Mouse (Mus musculus) limb, embryonic 12.5 days (tissue): Measurements from ENCODE around the gene Tssk4. TPM values are rescaled to one million over a fixed set of nuclear protein-coding genes. Genes with fewer than 3 reads are reported as not detected.

Experiments used
- ATAC-seq: fragments of 200-750 bp; cut with Nextera tagmentation; 2 replicates; pipeline ENCODE4 v1.8.0; 2017; ENCODE audit warnings: low read depth, moderate TSS enrichment; ENCODE audit not compliant: insufficient number of reproducible peaks, insufficient read depth, low FRiP score, low TSS enrichment
- H3K27ac ChIP-seq: fragments of 300-500 bp; sonication (generic); 2 replicates; pipeline ENCODE4 v1.5.1; 2016; ENCODE audit warnings: mild to moderate bottlenecking, moderate library complexity
- H3K27me3 ChIP-seq: fragments of 300-500 bp; sonication (generic); 2 replicates; pipeline ENCODE4 v1.6.1; 2016; ENCODE audit warnings: mild to moderate bottlenecking, moderate library complexity
- H3K36me3 ChIP-seq: fragments of 300-500 bp; sonication (generic); 2 replicates; pipeline ENCODE4 v1.6.1; 2016; ENCODE audit warnings: mild to moderate bottlenecking, moderate library complexity
- H3K4me1 ChIP-seq: fragments of 300-500 bp; sonication (generic); replicated peaks from 2 replicates; pipeline ENCODE4 v1.6.1; 2016
- H3K4me2 ChIP-seq: fragments of 300-500 bp; sonication (generic); 2 replicates; pipeline ENCODE4 v1.6.1; 2016; ENCODE audit warnings: mild to moderate bottlenecking, moderate library complexity
- H3K4me3 ChIP-seq: fragments of 300-500 bp; sonication (generic); replicated peaks from 2 replicates; pipeline ENCODE4 v1.5.1; 2016; ENCODE audit warnings: mild to moderate bottlenecking
- H3K9ac ChIP-seq: fragments of 300-500 bp; sonication (generic); replicated peaks from 2 replicates; pipeline ENCODE4 v1.6.1; 2016; ENCODE audit warnings: mild to moderate bottlenecking, moderate library complexity
- H3K9me3 ChIP-seq: fragments of 300-500 bp; sonication (generic); 2 replicates; pipeline ENCODE4 v1.6.1; 2016; ENCODE audit warnings: mild to moderate bottlenecking, moderate library complexity
- WGBS: fragments of 180-500 bp; shearing (Covaris S2); methylation state at CpG from one replicate; pipeline ENCODE4 v1.1.7; 2016; 5-methylcytosine and 5-hydroxymethylcytosine counted together
- polyA plus RNA-seq: library from polyadenylated mRNA; unstranded; fragments of >200 nt; fragmentation: Nextera tagmentation; extraction: Ambion mirVana; gene quantifications from 2 replicates; pipeline ENCODE4 v1.2.1, GENCODE M21; 2016

Tssk4 gene
- polyA plus RNA-seq, 1 experiment from 2014 or later, result 1.0 TPM

GRCm38 (mm10) chr14:55644261-55644888 lies 5.6 kb upstream of the Tssk4 start:
- Histone ChIP-seq H3K27me3 (no peaks in the 10 kb centered on the region), H3K4me2 (peak overlapping the region; percentile 88), H3K27ac (0 out of 2 replicates have a peak overlapping the region, but pooled peaks have one; percentile 23), H3K4me1 (peaks cover 27% of the 10 kb centered on the region), H3K9ac (peak overlapping the region; percentile 93), H3K9me3 (no peaks in the 10 kb centered on the region), H3K4me3 (peak overlapping the region; percentile 88), H3K36me3 (peaks cover 41% of the 10 kb centered on the region)
- WGBS, result 33% methylated on average over 17 of the region's 17 CpGs
- no peak for ATAC-seq

GRCm38 (mm10) chr14:55651528-55651927 lies 1.5 kb downstream of the Tssk4 start:
- Histone ChIP-seq H3K4me3 (no peak overlapping the region), H3K4me2 (no peak overlapping the region), H3K36me3 (peaks cover 9% of the 10 kb centered on the region), H3K9ac (no peak overlapping the region), H3K9me3 (no peaks in the 10 kb centered on the region), H3K27me3 (no peaks in the 10 kb centered on the region), H3K27ac (no peak overlapping the region), H3K4me1 (no peaks in the 10 kb centered on the region)
- ATAC-seq, result no peak
- 88% methylated on average over 7 of the region's 7 CpGs for WGBS

GRCm38 (mm10) chr14:55656935-55657334 lies 7.0 kb downstream of the Tssk4 start:
- WGBS, result 88% methylated on average over 3 of the region's 3 CpGs
- no peaks in the 10 kb centered on the region for H3K27me3 ChIP-seq
- no peak overlapping the region for H3K4me3 ChIP-seq
- H3K9me3 ChIP-seq, result no peaks in the 10 kb centered on the region
- no peak for ATAC-seq
- no peak overlapping the region for H3K4me2 ChIP-seq
- peaks cover 33% of the 10 kb centered on the region for H3K36me3 ChIP-seq
- H3K27ac ChIP-seq, result no peak overlapping the region
- 0 out of 2 replicates have a peak, but pooled peaks cover 8% of the 10 kb centered on the region for H3K4me1 ChIP-seq
- no peak overlapping the region for H3K9ac ChIP-seq

GRCm38 (mm10) chr14:55658011-55658410 lies 8.0 kb downstream of the Tssk4 start:
- H3K36me3 ChIP-seq, result peaks cover 42% of the 10 kb centered on the region
- no peak overlapping the region for H3K4me3 ChIP-seq
- no peak overlapping the region for H3K4me2 ChIP-seq
- H3K9me3 ChIP-seq, result no peaks in the 10 kb centered on the region
- no peak overlapping the region for H3K27ac ChIP-seq
- no peak overlapping the region for H3K9ac ChIP-seq
- 89% methylated on average over 5 of the region's 5 CpGs for WGBS
- no peaks in the 10 kb centered on the region for H3K27me3 ChIP-seq
- no peak for ATAC-seq
- H3K4me1 ChIP-seq, result 0 out of 2 replicates have a peak, but pooled peaks cover 8% of the 10 kb centered on the region

GRCm38 (mm10) chr14:55659960-55660573 lies 10.1 kb downstream of the Tssk4 start, which contains the start of gene Mdp1:
TSS of gene Mdp1 (minus strand) at chr14:55660508.
- Histone ChIP-seq H3K36me3 (peaks cover 51% of the 10 kb centered on the region), H3K4me2 (peak within 1 kb of the TSS; percentile 65), H3K27me3 (no peaks in the 10 kb centered on the region), H3K4me3 (peak within 1 kb of the TSS; percentile 61), H3K9me3 (no peaks in the 10 kb centered on the region), H3K9ac (peak within 1 kb of the TSS; percentile 81), H3K4me1 (0 out of 2 replicates have a peak, but pooled peaks cover 8% of the 10 kb centered on the region), H3K27ac (peak within 1 kb of the TSS; percentile 66; the same call in 1 of the 2 replicates)
- WGBS, result under 1% methylated on average over 39 of the region's 39 CpGs
- ATAC-seq, result peak; percentile 84

GRCm38 (mm10) chr14:55660636-55661035 lies 10.7 kb downstream of the Tssk4 start:
- peak overlapping the region; percentile 65 for H3K4me2 ChIP-seq
- WGBS, result 49% methylated on average over 2 of the region's 2 CpGs
- H3K9me3 ChIP-seq, result no peaks in the 10 kb centered on the region
- peak overlapping the region; percentile 37; the same call in 1 of the 2 replicates for H3K27ac ChIP-seq
- no peaks in the 10 kb centered on the region for H3K27me3 ChIP-seq
- no peak for ATAC-seq
- peaks cover 53% of the 10 kb centered on the region for H3K36me3 ChIP-seq
- 0 out of 2 replicates have a peak, but pooled peaks cover 8% of the 10 kb centered on the region for H3K4me1 ChIP-seq
- peak overlapping the region; percentile 61 for H3K4me3 ChIP-seq
- H3K9ac ChIP-seq, result no peak overlapping the region

- no peak; the same call in 1 of the 2 replicates for ATAC-seq
These were observed 21.5 kb downstream of the Tssk4 start for GRCm38 (mm10) chr14:55671486-55671832.

GRCm38 (mm10) chr14:55671833-55672740 lies 22.1 kb downstream of the Tssk4 start, which contains the start of the genes Gmpr2 and Nedd8:
TSS of gene Gmpr2 (plus strand) at chr14:55671941.
TSS of gene Nedd8 (minus strand) at chr14:55672124.
- Histone ChIP-seq H3K36me3 (peaks cover 39% of the 10 kb centered on the region), H3K9me3 (no peaks in the 10 kb centered on the region), H3K9ac (peak within 1 kb of the TSS; percentile 78), H3K4me2 (peak within 1 kb of the TSS; percentile 93), H3K27ac (peak within 1 kb of the TSS; percentile 93), H3K27me3 (no peaks in the 10 kb centered on the region), H3K4me1 (peaks cover 17% of the 10 kb centered on the region), H3K4me3 (peak within 1 kb of the TSS; percentile 78)
- ATAC-seq, result peak; percentile 97
- WGBS, result 1% methylated on average over 38 of the region's 38 CpGs

More at GRCm38 (mm10) chr14:55671486-55671832, 21.5 kb downstream of the Tssk4 start:
- Histone ChIP-seq H3K4me2 (peak overlapping the region; percentile 93), H3K27me3 (no peaks in the 10 kb centered on the region), H3K4me1 (peaks cover 17% of the 10 kb centered on the region), H3K27ac (peak overlapping the region; percentile 93), H3K9me3 (no peaks in the 10 kb centered on the region), H3K4me3 (peak overlapping the region; percentile 78), H3K9ac (peak overlapping the region; percentile 78), H3K36me3 (peaks cover 38% of the 10 kb centered on the region)
- under 1% methylated on average over 12 of the region's 12 CpGs for WGBS

- Histone ChIP-seq H3K4me2 (peak overlapping the region; percentile 93), H3K4me3 (peak overlapping the region; percentile 78), H3K27ac (peak overlapping the region; percentile 93; the same call in 1 of the 2 replicates), H3K9me3 (no peaks in the 10 kb centered on the region), H3K9ac (peak overlapping the region; percentile 78), H3K36me3 (peaks cover 45% of the 10 kb centered on the region), H3K4me1 (peaks cover 17% of the 10 kb centered on the region), H3K27me3 (no peaks in the 10 kb centered on the region)
- no peak for ATAC-seq
- WGBS, result 77% methylated on average over 7 of the region's 7 CpGs
These were observed 22.7 kb downstream of the Tssk4 start for GRCm38 (mm10) chr14:55672741-55673060.

GRCm38 (mm10) chr14:55677615-55678014 lies 27.6 kb downstream of the Tssk4 start:
- Histone ChIP-seq H3K27me3 (no peaks in the 10 kb centered on the region), H3K27ac (no peak overlapping the region), H3K9me3 (no peaks in the 10 kb centered on the region), H3K36me3 (peaks cover 55% of the 10 kb centered on the region), H3K4me3 (no peak overlapping the region), H3K4me2 (no peak overlapping the region), H3K4me1 (peaks cover 12% of the 10 kb centered on the region), H3K9ac (no peak overlapping the region)
- ATAC-seq, result no peak
- 90% methylated on average over 4 of the region's 4 CpGs for WGBS
